Mouse (Mus musculus) kidney, adult 2 months (tissue): ENCODE measurements around the gene B230217C12Rik.

ENCODE experiments used
- CTCF ChIP-seq: fragments of 200-500 bp; conservative IDR thresholded peaks from 2 replicates; pipeline ENCODE4 v1.5.1; 2011; ENCODE audit warnings: low read depth, mild to moderate bottlenecking, control low read depth, low read length, moderate library complexity, mixed read lengths; ENCODE audit not compliant: insufficient read depth, insufficient read length
- POLR2A ChIP-seq: fragments of 200-500 bp; IDR thresholded peaks from one replicate; pipeline ENCODE4 v1.6.1; 2011; ENCODE audit warnings: low read depth, low read length, control low read depth

DNA sequence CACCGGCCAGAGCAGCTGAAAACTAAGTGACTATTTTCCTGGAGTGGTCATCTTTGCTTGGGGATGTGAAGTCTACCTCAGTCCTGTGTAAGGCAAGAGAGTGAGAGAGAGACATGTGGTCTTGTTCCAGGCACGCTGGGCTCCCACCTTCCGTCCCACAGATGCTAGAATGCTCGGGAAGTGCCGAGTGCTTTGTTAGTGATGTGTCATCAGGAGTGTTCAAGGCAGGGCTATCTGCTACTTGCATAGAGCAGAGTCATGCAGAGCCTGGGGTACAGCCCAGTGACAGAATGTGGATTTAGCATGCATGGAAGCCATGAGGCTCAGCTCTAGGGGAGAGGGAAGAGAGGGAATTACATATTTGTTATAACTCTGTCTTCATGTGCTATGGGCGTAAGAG lies 12.9 kb upstream of the B230217C12Rik start:
- TF ChIP-seq CTCF (no peak), POLR2A (no peak)
